Mouse (Mus musculus) intestine, embryonic 14.5 days (tissue): ENCODE results near the gene Tex46. TPM values are rescaled to one million over a fixed set of nuclear protein-coding genes. Genes with fewer than 3 reads are reported as not detected.
A peak's percentile ranks its signal among the peaks of the same experiment; 100 is the strongest.

Experiments used
- ATAC-seq: fragments of 200-750 bp; cut with Nextera tagmentation; replicated peaks from 2 replicates; pipeline ENCODE4 v1.8.0; 2017; ENCODE audit warnings: low read depth, moderate number of reproducible peaks, moderate TSS enrichment, moderate library complexity; ENCODE audit not compliant: low FRiP score, low TSS enrichment
- DNase-seq: peaks from one replicate; pipeline ENCODE4 v3.0.0-alpha.2; 2018; ENCODE audit warnings: low spot score
- H3K27ac ChIP-seq: fragments of 300-500 bp; sonication (generic); 2 replicates; pipeline ENCODE4 v1.5.1; 2014; ENCODE audit warnings: low read depth, mild to moderate bottlenecking, control low read depth
- H3K27me3 ChIP-seq: fragments of 300-500 bp; sonication (generic); replicated peaks from 2 replicates; pipeline ENCODE4 v1.6.1; 2014; ENCODE audit warnings: low read length, control low read depth; ENCODE audit not compliant: control insufficient read depth, insufficient read depth
- H3K36me3 ChIP-seq: fragments of 300-500 bp; sonication (generic); 2 replicates; pipeline ENCODE4 v1.6.1; 2014; ENCODE audit warnings: low read length, control low read depth; ENCODE audit not compliant: control insufficient read depth, insufficient read depth
- H3K4me1 ChIP-seq: fragments of 300-500 bp; sonication (generic); replicated peaks from 2 replicates; pipeline ENCODE4 v1.6.1; 2014; ENCODE audit warnings: low read length, control low read depth, mixed read lengths; ENCODE audit not compliant: control insufficient read depth, insufficient read depth
- H3K4me2 ChIP-seq: fragments of 300-500 bp; sonication (generic); 2 replicates; pipeline ENCODE4 v1.6.1; 2014; ENCODE audit warnings: low read length
- H3K4me3 ChIP-seq: fragments of 300-500 bp; sonication (generic); 2 replicates; pipeline ENCODE4 v1.5.1; 2014; ENCODE audit warnings: low read depth, low read length, control low read depth, mixed read lengths
- H3K9ac ChIP-seq: fragments of 300-500 bp; sonication (generic); 2 replicates; pipeline ENCODE4 v1.6.1; 2014; ENCODE audit warnings: mild to moderate bottlenecking, low read length
- H3K9me3 ChIP-seq: fragments of 300-500 bp; sonication (generic); 2 replicates; pipeline ENCODE4 v1.6.1; 2016; ENCODE audit warnings: low read length, control low read depth; ENCODE audit not compliant: control insufficient read depth
- WGBS: fragments of 180-500 bp; shearing (Covaris S2); extraction: QIAGEN DNeasy Blood & Tissue Kit; methylation state at CpG from one replicate; pipeline ENCODE4 v1.1.7; 2014; 5-methylcytosine and 5-hydroxymethylcytosine counted together
- polyA plus RNA-seq: library from polyadenylated mRNA; unstranded; fragments of >200 nt; fragmentation: Nextera tagmentation; extraction: Ambion mirVana; gene quantifications from 2 replicates; pipeline ENCODE4 v1.2.1, GENCODE M21; 2014

The Tex46 gene
- polyA plus RNA-seq, 1 experiment from 2014 or later = not detected

GRCm38 (mm10) chr4:136595221-136595620 lies 15.0 kb upstream of the Tex46 start:
- WGBS = 82% methylated on average over 6 of the region's 6 CpGs
- no peak overlapping the region for H3K27ac ChIP-seq

GRCm38 (mm10) chr4:136598268-136598876 lies 11.9 kb upstream of the Tex46 start:
- WGBS = 81% methylated on average over 7 of the region's 7 CpGs
- no peak overlapping the region for H3K27ac ChIP-seq
- ATAC-seq = no peak
- DNase-seq = no peak
- no peak overlapping the region for H3K4me3 ChIP-seq
- no peaks in the 10 kb centered on the region for H3K27me3 ChIP-seq
- no peaks in the 10 kb centered on the region for H3K36me3 ChIP-seq
- no peak overlapping the region for H3K4me2 ChIP-seq
- peaks cover 11% of the 10 kb centered on the region for H3K4me1 ChIP-seq
- H3K9me3 ChIP-seq = no peaks in the 10 kb centered on the region
- no peak overlapping the region for H3K9ac ChIP-seq

More at GRCm38 (mm10) chr4:136595221-136595620, 15.0 kb upstream of the Tex46 start:
- H3K36me3 ChIP-seq = peaks cover 19% of the 10 kb centered on the region; the same call in 1 of the 2 replicates
- no peak for DNase-seq
- ATAC-seq = no peak
- H3K27me3 ChIP-seq = no peaks in the 10 kb centered on the region
- 0 out of 2 replicates have a peak, but pooled peaks cover 3% of the 10 kb centered on the region for H3K4me1 ChIP-seq
- H3K9me3 ChIP-seq = no peaks in the 10 kb centered on the region
- no peak overlapping the region for H3K9ac ChIP-seq
- no peak overlapping the region for H3K4me3 ChIP-seq
- H3K4me2 ChIP-seq = no peak overlapping the region

GRCm38 (mm10) chr4:136599869-136600268 lies 10.4 kb upstream of the Tex46 start:
- DNase-seq = no peak
- WGBS = 94% methylated on average over 3 of the region's 3 CpGs
- no peak for ATAC-seq
- Histone ChIP-seq H3K9ac (no peak overlapping the region), H3K4me2 (no peak overlapping the region), H3K4me1 (peaks cover 11% of the 10 kb centered on the region), H3K27ac (no peak overlapping the region), H3K4me3 (no peak overlapping the region), H3K9me3 (no peaks in the 10 kb centered on the region), H3K27me3 (no peaks in the 10 kb centered on the region), H3K36me3 (no peaks in the 10 kb centered on the region)

GRCm38 (mm10) chr4:136600536-136600935 lies 9.7 kb upstream of the Tex46 start:
- peak overlapping the region; percentile 76 for H3K4me2 ChIP-seq
- no peak overlapping the region for H3K9ac ChIP-seq
- H3K27ac ChIP-seq = no peak overlapping the region
- peak overlapping the region; percentile 85; the same call in 1 of the 2 replicates for H3K4me3 ChIP-seq
- DNase-seq (no peak), ATAC-seq (no peak)
- no peaks in the 10 kb centered on the region for H3K36me3 ChIP-seq
- no peaks in the 10 kb centered on the region for H3K27me3 ChIP-seq
- peaks cover 11% of the 10 kb centered on the region for H3K4me1 ChIP-seq
- no peaks in the 10 kb centered on the region for H3K9me3 ChIP-seq
- 85% methylated on average over 2 of the region's 2 CpGs for WGBS

GRCm38 (mm10) chr4:136601476-136601875 lies 8.8 kb upstream of the Tex46 start:
- ATAC-seq = no peak; the same call in 1 of the 2 replicates
- H3K27me3 ChIP-seq = no peaks in the 10 kb centered on the region
- under 1% methylated on average over 13 of the region's 13 CpGs for whole genome bisulfite sequencing
- H3K27ac ChIP-seq = peak overlapping the region; percentile 89
- peak overlapping the region; percentile 76 for H3K4me2 ChIP-seq
- no peaks in the 10 kb centered on the region for H3K9me3 ChIP-seq
- DNase-seq = peak; percentile 78
- peak overlapping the region; percentile 99 for H3K9ac ChIP-seq
- H3K36me3 ChIP-seq = no peaks in the 10 kb centered on the region
- peaks cover 11% of the 10 kb centered on the region for H3K4me1 ChIP-seq
- peak overlapping the region; percentile 85 for H3K4me3 ChIP-seq

- peak overlapping the region; percentile 99 for H3K9ac ChIP-seq
- H3K27ac ChIP-seq = peak overlapping the region; percentile 89
- peaks cover 11% of the 10 kb centered on the region for H3K4me1 ChIP-seq
- DNase-seq = peak; percentile 80
- peak overlapping the region; percentile 76 for H3K4me2 ChIP-seq
- peak; percentile 68 for ATAC-seq
- H3K36me3 ChIP-seq = no peaks in the 10 kb centered on the region
- H3K9me3 ChIP-seq = no peaks in the 10 kb centered on the region
- no peaks in the 10 kb centered on the region for H3K27me3 ChIP-seq
- peak overlapping the region; percentile 85 for H3K4me3 ChIP-seq
- under 1% methylated on average over 49 of the region's 68 CpGs for WGBS
These were observed 8.2 kb upstream of the Tex46 start for GRCm38 (mm10) chr4:136602018-136602554.

GRCm38 (mm10) chr4:136602568-136602967 lies 7.7 kb upstream of the Tex46 start, which contains the start of gene Kdm1a:
Gene Kdm1a, minus strand, starts transcription at chr4:136602723.
- Histone ChIP-seq H3K9ac (peak within 1 kb of the TSS; percentile 99), H3K27me3 (no peaks in the 10 kb centered on the region), H3K27ac (peak within 1 kb of the TSS; percentile 89), H3K9me3 (no peaks in the 10 kb centered on the region), H3K4me1 (peaks cover 11% of the 10 kb centered on the region), H3K36me3 (no peaks in the 10 kb centered on the region), H3K4me2 (peak within 1 kb of the TSS; percentile 76), H3K4me3 (peak within 1 kb of the TSS; percentile 85)
- peak; percentile 99 for DNase-seq
- WGBS = 0% methylated on average over 31 of the region's 45 CpGs
- peak; percentile 93 for ATAC-seq

GRCm38 (mm10) chr4:136605756-136606485 lies 4.3 kb upstream of the Tex46 start:
- DNase-seq (no peak), ATAC-seq (no peak)
- H3K27ac ChIP-seq = no peak overlapping the region
- no peaks in the 10 kb centered on the region for H3K27me3 ChIP-seq
- WGBS = 90% methylated on average over 19 of the region's 19 CpGs
- no peaks in the 10 kb centered on the region for H3K9me3 ChIP-seq
- peaks cover 4% of the 10 kb centered on the region for H3K4me1 ChIP-seq
- no peak overlapping the region for H3K9ac ChIP-seq
- H3K36me3 ChIP-seq = no peaks in the 10 kb centered on the region
- H3K4me2 ChIP-seq = no peak overlapping the region
- no peak overlapping the region for H3K4me3 ChIP-seq
